Mouse (Mus musculus): ENCODE data around the gene Lair1. TPM values are rescaled to one million over a fixed set of nuclear protein-coding genes. Genes with fewer than 3 reads are reported as not detected.

Lair1 gene
- polyA plus RNA-seq, 1 experiment: not detected

- Histone ChIP-seq H3ac (ENCODE audit: control insufficient read depth, insufficient read length) (no peak overlapping the region), H3K27me3 (ENCODE audit: control insufficient read depth, insufficient read depth, insufficient read length) (no peaks in the 10 kb centered on the region), H3K4me2 (ENCODE audit: low read depth) (peak overlapping the region; percentile 49), H3K79me2 (ENCODE audit: control insufficient read depth, insufficient read depth) (no peaks in the 10 kb centered on the region), H3K36me3 (ENCODE audit: control insufficient read depth, insufficient read depth) (no peaks in the 10 kb centered on the region), H3K4me3 (no peak overlapping the region)
- TF ChIP-seq TCF3 (IDR thresholded peaks at IDR 0.05; ENCODE audit: insufficient read length, low read depth) (no peak), TCF12 (IDR thresholded peaks at IDR 0.05; ENCODE audit: insufficient read depth, poor library complexity, severe bottlenecking) (no peak), MYOG (IDR thresholded peaks at IDR 0.05; ENCODE audit: control insufficient read depth in 1 of 3, insufficient read depth in 1 of 3, insufficient read length in 2 of 3, low read depth in 2 of 3) (no peak), SRF (IDR thresholded peaks at IDR 0.05; ENCODE audit: control insufficient read depth, insufficient read length, low read depth) (no peak), CEBPB (IDR thresholded peaks at IDR 0.05; ENCODE audit: insufficient read depth, poor library complexity, severe bottlenecking) (no peak), MAX (IDR thresholded peaks at IDR 0.05; ENCODE audit: low read depth) (no peak), POLR2AphosphoS2 (IDR thresholded peaks at IDR 0.05; ENCODE audit: insufficient read length, low read depth) (no peak), MYOD1 (IDR thresholded peaks at IDR 0.05; ENCODE audit: control insufficient read depth in 1 of 3, insufficient read length in 2 of 3, low read depth in 2 of 3) (no peak), E2F4 (IDR thresholded peaks at IDR 0.05; ENCODE audit: insufficient read depth) (no peak), USF1 (IDR thresholded peaks at IDR 0.05; ENCODE audit: low read depth) (no peak), POLR2A (IDR thresholded peaks at IDR 0.05; ENCODE audit: insufficient read length, low read depth) (no peak)
Observed at GRCm38 (mm10) chr7:4098832-4099231, 35.8 kb upstream of the Lair1 start.

DNA sequence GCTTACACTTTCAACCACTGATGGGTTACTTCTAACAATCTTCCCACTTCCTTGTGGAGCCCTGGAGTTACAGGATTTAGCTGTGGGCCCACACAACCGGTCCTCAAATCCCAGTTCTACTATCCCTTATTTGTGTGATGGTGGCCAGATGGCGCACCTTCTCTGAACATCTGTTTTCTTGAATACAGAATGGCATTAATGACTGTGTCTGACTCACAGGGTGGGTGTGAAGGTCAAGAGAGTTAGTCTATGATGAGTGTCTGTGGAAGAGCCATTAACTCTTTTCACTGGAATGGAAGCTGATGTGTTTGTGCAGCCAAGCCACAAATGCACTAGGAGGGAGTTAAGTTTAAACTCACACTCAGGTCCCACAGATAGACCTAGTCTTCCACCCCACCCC is 35.3 kb upstream of the Lair1 start:
- H3K36me3 ChIP-seq (ENCODE audit: control insufficient read depth, insufficient read depth): no peaks in the 10 kb centered on the region
- TF ChIP-seq POLR2A (IDR thresholded peaks at IDR 0.05; ENCODE audit: insufficient read length, low read depth) (no peak), REST (IDR thresholded peaks at IDR 0.05; ENCODE audit: insufficient read depth, insufficient read length) (no peak), CEBPB (IDR thresholded peaks at IDR 0.05; ENCODE audit: insufficient read depth, poor library complexity, severe bottlenecking) (no peak), POLR2AphosphoS2 (IDR thresholded peaks at IDR 0.05; ENCODE audit: insufficient read length, low read depth) (no peak), E2F4 (IDR thresholded peaks at IDR 0.05; ENCODE audit: insufficient read depth) (no peak)
- H3K27me3 ChIP-seq (ENCODE audit: control insufficient read depth, insufficient read depth, insufficient read length): no peaks in the 10 kb centered on the region
- H3ac ChIP-seq (ENCODE audit: control insufficient read depth, insufficient read length): no peak overlapping the region
- peak overlapping the region; percentile 49 for H3K4me2 ChIP-seq (ENCODE audit: low read depth)
- no peak overlapping the region for H3K4me3 ChIP-seq
- H3K79me2 ChIP-seq (ENCODE audit: control insufficient read depth, insufficient read depth): no peaks in the 10 kb centered on the region

GRCm38 (mm10) chr7:4091170-4091569 is 28.2 kb upstream of the Lair1 start:
- Histone ChIP-seq H3K4me3 (no peak overlapping the region), H3K36me3 (ENCODE audit: control insufficient read depth, insufficient read depth) (no peaks in the 10 kb centered on the region), H3K27me3 (ENCODE audit: control insufficient read depth, insufficient read depth, insufficient read length) (no peaks in the 10 kb centered on the region), H3K4me2 (ENCODE audit: low read depth) (no peak overlapping the region), H3ac (ENCODE audit: control insufficient read depth, insufficient read length) (no peak overlapping the region), H3K79me2 (ENCODE audit: control insufficient read depth, insufficient read depth) (no peaks in the 10 kb centered on the region)
- TF ChIP-seq TCF12 (IDR thresholded peaks at IDR 0.05; ENCODE audit: insufficient read depth, poor library complexity, severe bottlenecking) (no peak), MAX (IDR thresholded peaks at IDR 0.05; ENCODE audit: low read depth) (no peak), MYOD1 (IDR thresholded peaks at IDR 0.05; ENCODE audit: control insufficient read depth in 1 of 3, insufficient read length in 2 of 3, low read depth in 2 of 3) (peak in 2 of 3 experiments; percentile 7 to 25)

- H3ac ChIP-seq (ENCODE audit: control insufficient read depth, insufficient read length): no peak overlapping the region
- no peak overlapping the region for H3K4me3 ChIP-seq
- TF ChIP-seq SRF (IDR thresholded peaks at IDR 0.05; ENCODE audit: control insufficient read depth, insufficient read length, low read depth) (no peak), TCF12 (IDR thresholded peaks at IDR 0.05; ENCODE audit: insufficient read depth, poor library complexity, severe bottlenecking) (no peak), REST (IDR thresholded peaks at IDR 0.05; ENCODE audit: insufficient read depth, insufficient read length) (no peak), MYOD1 (IDR thresholded peaks at IDR 0.05; ENCODE audit: control insufficient read depth in 1 of 3, insufficient read length in 2 of 3, low read depth in 2 of 3) (no peak), POLR2AphosphoS2 (IDR thresholded peaks at IDR 0.05; ENCODE audit: insufficient read length, low read depth) (no peak)
- H3K27me3 ChIP-seq (ENCODE audit: control insufficient read depth, insufficient read depth, insufficient read length): no peaks in the 10 kb centered on the region
- no peaks in the 10 kb centered on the region for H3K36me3 ChIP-seq (ENCODE audit: control insufficient read depth, insufficient read depth)
- no peaks in the 10 kb centered on the region for H3K79me2 ChIP-seq (ENCODE audit: control insufficient read depth, insufficient read depth)
- H3K4me2 ChIP-seq (ENCODE audit: low read depth): no peak overlapping the region
Observed at GRCm38 (mm10) chr7:4088679-4089078, 25.7 kb upstream of the Lair1 start.

- Histone ChIP-seq H3ac (ENCODE audit: control insufficient read depth, insufficient read length) (no peak overlapping the region), H3K4me2 (ENCODE audit: low read depth) (no peak overlapping the region), H3K79me2 (ENCODE audit: control insufficient read depth, insufficient read depth) (no peaks in the 10 kb centered on the region), H3K27me3 (ENCODE audit: control insufficient read depth, insufficient read depth, insufficient read length) (no peaks in the 10 kb centered on the region), H3K4me3 (no peak overlapping the region), H3K36me3 (ENCODE audit: control insufficient read depth, insufficient read depth) (no peaks in the 10 kb centered on the region)
- TF ChIP-seq REST (IDR thresholded peaks at IDR 0.05; ENCODE audit: insufficient read depth, insufficient read length) (no peak), MAX (IDR thresholded peaks at IDR 0.05; ENCODE audit: low read depth) (no peak), POLR2A (IDR thresholded peaks at IDR 0.05; ENCODE audit: insufficient read length, low read depth) (no peak), MYOG (IDR thresholded peaks at IDR 0.05; ENCODE audit: control insufficient read depth in 1 of 3, insufficient read depth in 1 of 3, insufficient read length in 2 of 3, low read depth in 2 of 3) (no peak), TCF12 (IDR thresholded peaks at IDR 0.05; ENCODE audit: insufficient read depth, poor library complexity, severe bottlenecking) (no peak), USF1 (IDR thresholded peaks at IDR 0.05; ENCODE audit: low read depth) (no peak), MYOD1 (IDR thresholded peaks at IDR 0.05; ENCODE audit: control insufficient read depth in 1 of 3, insufficient read length in 2 of 3, low read depth in 2 of 3) (no peak), E2F4 (IDR thresholded peaks at IDR 0.05; ENCODE audit: insufficient read depth) (no peak), CEBPB (IDR thresholded peaks at IDR 0.05; ENCODE audit: insufficient read depth, poor library complexity, severe bottlenecking) (no peak)
Observed at GRCm38 (mm10) chr7:4087896-4088480, 25.0 kb upstream of the Lair1 start.
